Mouse (Mus musculus): ENCODE measurements around the gene Gpkow. TPM values are rescaled to one million over a fixed set of nuclear protein-coding genes. Genes with fewer than 3 reads are reported as not detected.

Gene Gpkow
- polyA plus RNA-seq, 1 experiment: 17.1 TPM

DNA sequence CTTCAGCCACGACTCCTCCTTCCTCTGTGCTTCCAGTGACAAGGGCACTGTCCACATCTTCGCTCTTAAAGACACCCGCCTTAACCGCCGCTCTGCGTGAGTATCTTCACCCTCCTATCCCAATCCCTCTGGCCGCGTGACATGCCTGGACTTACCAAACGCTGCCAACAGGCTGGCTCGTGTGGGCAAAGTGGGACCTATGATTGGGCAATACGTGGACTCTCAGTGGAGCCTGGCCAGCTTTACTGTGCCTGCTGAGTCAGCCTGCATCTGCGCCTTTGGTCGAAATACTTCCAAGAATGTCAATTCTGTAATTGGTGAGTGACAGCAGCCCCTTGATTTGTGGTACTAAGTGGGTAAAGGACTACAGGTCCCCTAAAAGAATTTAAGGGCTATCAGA, 30.2 kb downstream of the Gpkow start:
- H3K79me2 ChIP-seq (ENCODE audit: control insufficient read depth, insufficient read depth): peaks cover 8% of the 10 kb centered on the region
- H3K4me3 ChIP-seq: no peak overlapping the region
- no peak overlapping the region for H3K4me2 ChIP-seq (ENCODE audit: low read depth)
- TF ChIP-seq SRF (IDR thresholded peaks at IDR 0.05; ENCODE audit: control insufficient read depth, insufficient read length, low read depth) (no peak), CEBPB (IDR thresholded peaks at IDR 0.05; ENCODE audit: insufficient read depth, poor library complexity, severe bottlenecking) (0 out of 2 replicates have a peak, but pooled peaks have one; percentile 29)
- H3K27me3 ChIP-seq (ENCODE audit: control insufficient read depth, insufficient read depth, insufficient read length): no peaks in the 10 kb centered on the region
- H3K36me3 ChIP-seq (ENCODE audit: control insufficient read depth, insufficient read depth): no peaks in the 10 kb centered on the region
- H3ac ChIP-seq (ENCODE audit: control insufficient read depth, insufficient read length): no peak overlapping the region

DNA sequence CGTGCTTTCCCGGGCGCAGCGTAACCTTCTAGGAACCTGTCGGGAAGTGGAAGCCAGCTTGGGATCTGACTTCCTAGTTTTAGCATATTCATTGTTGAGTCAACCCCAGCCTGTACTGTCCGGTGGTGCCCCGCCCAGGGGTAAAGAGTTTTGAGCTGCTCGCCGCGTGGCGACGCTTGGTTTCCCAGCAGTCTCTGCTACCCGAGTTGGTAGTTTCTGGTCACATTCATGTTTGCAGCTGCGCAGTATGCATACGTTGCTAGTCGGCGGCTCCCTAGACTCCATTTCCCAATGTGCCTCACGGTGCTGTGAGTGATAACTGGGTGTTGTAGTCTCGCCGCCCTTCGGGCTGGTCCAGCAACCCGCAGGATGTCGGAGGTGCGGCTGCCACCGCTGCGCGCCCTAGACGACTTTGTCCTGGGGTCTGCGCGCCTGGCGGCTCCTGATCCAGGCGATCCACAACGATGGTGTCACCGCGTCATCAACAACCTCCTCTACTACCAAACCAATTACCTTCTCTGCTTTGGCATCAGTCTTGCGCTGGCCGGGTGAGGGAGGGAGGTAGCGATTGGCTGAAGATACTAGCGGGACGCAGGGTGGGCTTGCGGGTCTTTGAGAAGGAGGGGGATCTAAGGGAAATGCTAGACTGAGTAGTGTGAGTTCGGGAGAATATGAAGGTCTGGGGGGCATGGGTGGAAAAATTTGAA, 31.4 kb downstream of the Gpkow start, which contains the start of gene Praf2:
Gene Praf2, plus strand, starts transcription at position 225 of the 707 bp plus-strand sequence.
- Histone ChIP-seq H3K79me2 (ENCODE audit: control insufficient read depth, insufficient read depth) (no peaks in the 10 kb centered on the region), H3K4me3 (peak within 1 kb of the TSS; percentile 33), H3K4me2 (ENCODE audit: low read depth) (peak within 1 kb of the TSS; percentile 82), H3ac (ENCODE audit: control insufficient read depth, insufficient read length) (no peak within 1 kb of the TSS), H3K36me3 (ENCODE audit: control insufficient read depth, insufficient read depth) (no peaks in the 10 kb centered on the region), H3K27me3 (ENCODE audit: control insufficient read depth, insufficient read depth, insufficient read length) (no peaks in the 10 kb centered on the region)
- no peak for TF ChIP-seq SRF (IDR thresholded peaks at IDR 0.05; ENCODE audit: control insufficient read depth, insufficient read length, low read depth)
- TF ChIP-seq USF1 (IDR thresholded peaks at IDR 0.05; ENCODE audit: low read depth): no peak
- TF ChIP-seq CEBPB (IDR thresholded peaks at IDR 0.05; ENCODE audit: insufficient read depth, poor library complexity, severe bottlenecking): no peak
- TF ChIP-seq REST (IDR thresholded peaks at IDR 0.05; ENCODE audit: insufficient read depth, insufficient read length): no peak
- no peak for TF ChIP-seq MYOD1 (IDR thresholded peaks at IDR 0.05; ENCODE audit: control insufficient read depth in 1 of 3, insufficient read length in 2 of 3, low read depth in 2 of 3)
- peak; percentile 95 for TF ChIP-seq POLR2AphosphoS2 (IDR thresholded peaks at IDR 0.05; ENCODE audit: insufficient read length, low read depth)
- TF ChIP-seq MYOG (IDR thresholded peaks at IDR 0.05; ENCODE audit: control insufficient read depth in 1 of 3, insufficient read depth in 1 of 3, insufficient read length in 2 of 3, low read depth in 2 of 3): no peak
- peak; percentile 73 for TF ChIP-seq POLR2A (IDR thresholded peaks at IDR 0.05; ENCODE audit: insufficient read length, low read depth)
- TF ChIP-seq TCF12 (IDR thresholded peaks at IDR 0.05; ENCODE audit: insufficient read depth, poor library complexity, severe bottlenecking): no peak
- no peak for TF ChIP-seq TCF3 (IDR thresholded peaks at IDR 0.05; ENCODE audit: insufficient read length, low read depth)

DNA sequence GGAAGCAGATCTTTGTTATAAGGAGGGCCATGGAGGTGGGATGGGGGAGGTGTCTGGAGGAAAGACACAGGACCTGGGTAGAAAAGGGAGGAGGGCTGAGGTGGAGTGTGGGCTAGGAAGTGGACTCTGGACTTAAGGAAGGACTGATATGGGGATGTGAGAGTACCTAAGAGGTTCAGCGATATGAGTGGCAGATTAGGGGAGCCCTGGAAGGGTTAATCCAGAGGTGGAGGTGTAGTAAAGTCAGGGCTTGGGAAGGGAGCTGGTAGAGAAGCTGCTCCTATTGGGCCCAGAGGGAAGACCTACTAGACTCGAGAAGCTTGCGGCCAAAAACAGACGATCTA, 32.0 kb downstream of the Gpkow start:
- H3K36me3 ChIP-seq (ENCODE audit: control insufficient read depth, insufficient read depth): no peaks in the 10 kb centered on the region
- no peak overlapping the region for H3ac ChIP-seq (ENCODE audit: control insufficient read depth, insufficient read length)
- H3K4me3 ChIP-seq: peak overlapping the region; percentile 33
- TF ChIP-seq USF1 (IDR thresholded peaks at IDR 0.05; ENCODE audit: low read depth) (no peak), POLR2A (IDR thresholded peaks at IDR 0.05; ENCODE audit: insufficient read length, low read depth) (no peak), MYOD1 (IDR thresholded peaks at IDR 0.05; ENCODE audit: control insufficient read depth in 1 of 3, insufficient read length in 2 of 3, low read depth in 2 of 3) (no peak), E2F4 (IDR thresholded peaks at IDR 0.05; ENCODE audit: insufficient read depth) (no peak), POLR2AphosphoS2 (IDR thresholded peaks at IDR 0.05; ENCODE audit: insufficient read length, low read depth) (no peak), MYOG (IDR thresholded peaks at IDR 0.05; ENCODE audit: control insufficient read depth in 1 of 3, insufficient read depth in 1 of 3, insufficient read length in 2 of 3, low read depth in 2 of 3) (no peak), MAX (IDR thresholded peaks at IDR 0.05; ENCODE audit: low read depth) (no peak), CEBPB (IDR thresholded peaks at IDR 0.05; ENCODE audit: insufficient read depth, poor library complexity, severe bottlenecking) (no peak)
- H3K27me3 ChIP-seq (ENCODE audit: control insufficient read depth, insufficient read depth, insufficient read length): no peaks in the 10 kb centered on the region
- H3K79me2 ChIP-seq (ENCODE audit: control insufficient read depth, insufficient read depth): no peaks in the 10 kb centered on the region
- peak overlapping the region; percentile 53 for H3K4me2 ChIP-seq (ENCODE audit: low read depth)

DNA sequence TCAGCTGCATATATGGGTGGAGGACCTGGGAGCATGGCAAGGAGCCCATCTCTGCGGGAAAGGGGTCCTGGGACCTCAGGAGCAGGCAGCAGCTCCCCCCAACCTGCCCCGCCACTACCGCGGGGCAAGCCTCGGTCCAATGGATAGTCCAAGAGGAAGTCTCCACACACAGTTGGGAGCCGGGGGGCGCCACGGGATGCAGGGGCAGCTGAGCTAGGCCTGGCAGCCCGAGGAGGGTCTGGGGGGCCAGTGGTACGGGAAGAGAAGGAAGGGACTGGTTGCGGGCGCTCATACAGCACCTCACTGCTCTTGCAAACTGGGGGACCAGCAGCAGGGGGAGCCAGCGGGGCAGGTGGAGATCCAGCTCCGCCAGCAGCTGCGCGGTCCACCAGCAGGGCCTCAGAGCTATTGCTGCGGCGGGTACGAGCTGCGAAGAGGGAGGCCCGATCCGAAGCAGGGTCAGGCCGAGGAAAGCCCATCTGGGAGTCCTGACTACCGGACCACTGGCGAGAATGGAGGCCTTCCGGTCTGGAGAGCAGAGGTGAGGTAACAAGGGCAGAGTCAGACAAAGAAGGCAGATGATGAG, 36.7 kb downstream of the Gpkow start:
- TF ChIP-seq TCF3 (IDR thresholded peaks at IDR 0.05; ENCODE audit: insufficient read length, low read depth) (no peak), USF1 (IDR thresholded peaks at IDR 0.05; ENCODE audit: low read depth) (no peak), POLR2AphosphoS2 (IDR thresholded peaks at IDR 0.05; ENCODE audit: insufficient read length, low read depth) (no peak), SRF (IDR thresholded peaks at IDR 0.05; ENCODE audit: control insufficient read depth, insufficient read length, low read depth) (no peak)
- H3K4me2 ChIP-seq (ENCODE audit: low read depth): no peak overlapping the region
- no peaks in the 10 kb centered on the region for H3K27me3 ChIP-seq (ENCODE audit: control insufficient read depth, insufficient read depth, insufficient read length)

DNA sequence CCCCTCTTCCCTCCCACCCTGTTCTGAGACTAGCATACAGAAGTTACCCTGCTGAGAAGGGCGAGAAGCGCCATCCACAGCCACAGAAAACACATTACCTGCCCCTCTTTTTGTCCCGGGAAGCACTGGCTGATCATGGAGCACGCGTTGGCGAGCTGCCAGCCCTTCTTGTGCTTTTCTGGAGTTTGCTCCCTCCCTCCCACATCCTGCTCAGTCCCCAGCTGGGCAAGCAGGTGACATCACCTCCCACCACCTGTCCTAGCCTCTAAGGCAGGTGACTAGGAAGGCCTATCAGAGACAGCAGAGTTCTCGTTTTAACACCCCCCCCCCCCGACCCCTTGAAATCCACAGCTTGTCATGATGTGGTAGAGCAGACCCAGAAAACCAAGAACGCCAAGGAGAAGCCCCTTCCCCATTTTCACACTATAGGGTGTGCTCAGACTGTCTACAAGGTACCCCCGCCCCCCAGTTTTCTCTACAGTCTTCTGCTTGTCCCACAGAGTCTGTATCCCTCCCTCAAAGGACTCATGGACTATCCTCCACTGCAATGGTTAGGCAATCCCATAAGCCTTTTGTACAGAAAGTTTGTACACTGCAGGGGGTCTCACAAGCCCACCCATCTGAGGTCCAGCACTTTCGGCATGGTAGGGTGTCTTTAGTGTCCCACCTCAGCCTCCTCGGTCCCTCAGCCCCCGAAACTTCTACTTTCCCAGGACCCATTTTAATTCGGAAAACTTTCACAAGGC, 42.6 kb downstream of the Gpkow start:
- Histone ChIP-seq H3K4me3 (no peak overlapping the region), H3K27me3 (ENCODE audit: control insufficient read depth, insufficient read depth, insufficient read length) (no peaks in the 10 kb centered on the region), H3K4me2 (ENCODE audit: low read depth) (peak overlapping the region; percentile 63)

More for the DNA sequence above, 36.7 kb downstream of the Gpkow start:
- Histone ChIP-seq H3ac (ENCODE audit: control insufficient read depth, insufficient read length) (no peak overlapping the region), H3K79me2 (ENCODE audit: control insufficient read depth, insufficient read depth) (no peaks in the 10 kb centered on the region), H3K4me3 (no peak overlapping the region), H3K36me3 (ENCODE audit: control insufficient read depth, insufficient read depth) (no peaks in the 10 kb centered on the region)

More for the DNA sequence above, 42.6 kb downstream of the Gpkow start:
- H3ac ChIP-seq (ENCODE audit: control insufficient read depth, insufficient read length): no peak overlapping the region
- no peaks in the 10 kb centered on the region for H3K36me3 ChIP-seq (ENCODE audit: control insufficient read depth, insufficient read depth)
- H3K79me2 ChIP-seq (ENCODE audit: control insufficient read depth, insufficient read depth): no peaks in the 10 kb centered on the region
- no peak for TF ChIP-seq USF1 (IDR thresholded peaks at IDR 0.05; ENCODE audit: low read depth)
- TF ChIP-seq MYOD1 (IDR thresholded peaks at IDR 0.05; ENCODE audit: control insufficient read depth in 1 of 3, insufficient read length in 2 of 3, low read depth in 2 of 3): peak in 1 of 3 experiments; percentile 14
